Mouse (Mus musculus): ENCODE results near the gene Ambra1.

DNA sequence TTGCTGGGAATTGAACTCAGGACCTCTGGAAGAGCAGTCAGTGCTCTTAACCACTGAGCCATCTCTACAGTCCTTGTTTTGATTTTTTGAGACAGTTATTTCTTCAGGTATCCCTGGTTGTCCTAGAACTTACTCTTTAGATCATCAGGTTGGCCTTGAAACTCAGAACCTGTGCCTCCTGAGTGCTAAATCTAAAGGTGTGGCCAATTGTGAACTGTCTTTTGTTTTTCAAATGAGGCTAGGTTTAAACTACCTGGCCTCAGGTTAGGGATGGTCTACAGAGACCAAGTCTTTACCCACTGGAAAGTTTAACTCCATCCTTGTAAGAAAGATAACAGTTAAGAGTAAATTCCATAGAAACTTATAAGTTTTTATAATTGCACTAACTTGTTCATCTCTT lies 23.5 kb upstream of the Ambra1 start:
- TF ChIP-seq GATA1 (IDR thresholded peaks at IDR 0.05; ENCODE audit: borderline replicate concordance, low read length) (no peak), FLI1 (IDR thresholded peaks at IDR 0.05; ENCODE audit: low read length) (no peak)

All from megakaryocyte, embryonic 14.5 days (primary cell).